Mouse (Mus musculus): ENCODE measurements around the gene Ikzf1. TPM values are rescaled to one million over a fixed set of nuclear protein-coding genes. Genes with fewer than 3 reads are reported as not detected.

Gene Ikzf1
- polyA plus RNA-seq, 1 experiment from 2014 or later: 2.0 TPM

DNA sequence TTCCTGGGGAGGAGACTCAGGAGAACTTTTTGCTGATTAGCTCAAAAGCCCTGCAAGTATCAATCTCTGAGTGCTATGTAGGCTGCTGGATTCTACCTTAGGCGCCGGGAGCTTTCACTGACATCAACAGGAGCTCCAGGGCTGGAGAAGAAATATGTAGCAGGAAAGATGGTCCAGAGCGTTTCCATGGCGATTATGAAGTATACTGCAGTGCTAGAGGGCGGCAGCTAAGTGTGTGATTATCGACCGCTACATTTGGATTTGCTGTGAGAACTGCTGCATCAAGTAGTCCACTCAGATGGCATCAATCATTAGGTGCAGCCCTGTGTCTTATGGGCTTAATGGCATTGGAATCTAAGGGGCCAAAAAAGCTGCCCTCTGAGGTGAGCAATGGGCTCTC is 7.6 kb upstream of the Ikzf1 start:
- no peak overlapping the region for H3K27ac ChIP-seq
- H3K36me3 ChIP-seq: no peaks in the 10 kb centered on the region
- H3K9me3 ChIP-seq: no peaks in the 10 kb centered on the region
- no peaks in the 10 kb centered on the region for H3K27me3 ChIP-seq (ENCODE audit: insufficient read depth, poor library complexity, severe bottlenecking)
- no peak for DNase-seq (ENCODE audit: low spot score)
- no peak overlapping the region for H3K4me3 ChIP-seq
- H3K4me1 ChIP-seq (replicated peaks): no peaks in the 10 kb centered on the region
- 91% methylated on average over 7 of the region's 7 CpGs for WGBS

DNA sequence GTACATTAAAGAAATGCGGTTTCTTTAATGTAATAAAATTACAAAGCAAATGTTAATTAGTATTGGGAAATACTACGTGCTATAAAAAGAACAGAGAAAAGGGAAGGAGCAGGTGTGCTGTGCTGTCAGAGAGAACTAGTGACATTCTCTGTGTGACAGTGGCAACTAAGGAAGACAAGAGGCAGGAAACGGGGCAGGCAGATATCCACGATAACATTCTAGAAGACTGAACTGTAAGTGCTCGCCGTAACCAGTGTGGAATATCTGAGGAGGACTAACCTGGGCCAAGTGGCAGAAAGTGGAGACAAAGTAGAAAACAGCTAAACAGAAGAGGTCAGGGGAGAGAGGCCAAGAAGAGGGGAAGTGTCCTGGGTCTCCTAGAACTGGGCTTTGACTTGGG is 5.8 kb upstream of the Ikzf1 start:
- Histone ChIP-seq H3K36me3 (no peaks in the 10 kb centered on the region), H3K4me1 (replicated peaks) (no peaks in the 10 kb centered on the region), H3K27me3 (ENCODE audit: insufficient read depth, poor library complexity, severe bottlenecking) (peaks cover 17% of the 10 kb centered on the region), H3K4me3 (no peak overlapping the region), H3K27ac (no peak overlapping the region), H3K9me3 (no peaks in the 10 kb centered on the region)
- DNase-seq (ENCODE audit: low spot score): no peak
- 85% methylated on average over 6 of the region's 6 CpGs for WGBS

DNA sequence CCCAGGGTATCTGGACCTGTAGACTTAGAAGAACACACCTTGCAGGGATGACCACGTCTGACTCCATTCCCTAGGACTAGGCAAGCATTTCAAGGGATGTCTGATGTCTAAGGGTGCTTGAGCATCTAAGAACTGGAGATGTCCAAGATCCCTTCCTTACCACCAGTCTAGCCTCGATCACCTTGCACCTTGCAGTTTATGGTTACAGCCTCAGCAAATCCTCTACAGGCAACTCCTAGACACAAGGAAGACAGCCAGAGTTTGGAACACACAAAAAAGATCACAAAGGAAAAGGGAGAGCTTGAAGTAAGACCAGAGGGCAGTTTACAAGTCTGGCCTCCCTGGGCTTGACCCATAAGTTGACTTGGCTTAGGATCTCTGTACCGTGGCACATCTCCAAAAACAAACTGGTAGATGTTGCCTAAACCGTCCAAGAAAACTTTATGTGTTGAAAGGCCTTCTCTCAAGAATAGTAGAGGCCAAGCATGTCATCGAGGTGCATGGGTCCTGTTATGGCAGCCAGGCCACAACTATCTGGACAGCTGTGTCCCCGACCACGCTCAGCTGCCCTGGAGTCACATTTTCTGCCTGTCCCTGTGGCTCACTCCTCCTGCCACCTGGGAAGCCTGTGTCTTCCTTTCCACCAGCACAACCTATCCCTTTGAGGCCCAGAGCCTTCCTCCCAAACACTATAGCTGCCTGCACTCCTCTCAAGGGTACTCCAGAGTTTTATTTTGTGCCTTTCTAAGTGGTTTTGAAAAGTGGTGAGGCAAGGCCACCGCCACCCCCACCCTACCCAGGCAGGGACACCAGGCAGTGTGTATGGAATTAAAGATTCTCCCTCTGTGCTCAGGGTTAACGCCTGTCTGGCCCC is 510 bp upstream of the Ikzf1 start:
- peak overlapping the region; percentile 76; the same call in 1 of the 2 replicates for H3K4me3 ChIP-seq

DNA sequence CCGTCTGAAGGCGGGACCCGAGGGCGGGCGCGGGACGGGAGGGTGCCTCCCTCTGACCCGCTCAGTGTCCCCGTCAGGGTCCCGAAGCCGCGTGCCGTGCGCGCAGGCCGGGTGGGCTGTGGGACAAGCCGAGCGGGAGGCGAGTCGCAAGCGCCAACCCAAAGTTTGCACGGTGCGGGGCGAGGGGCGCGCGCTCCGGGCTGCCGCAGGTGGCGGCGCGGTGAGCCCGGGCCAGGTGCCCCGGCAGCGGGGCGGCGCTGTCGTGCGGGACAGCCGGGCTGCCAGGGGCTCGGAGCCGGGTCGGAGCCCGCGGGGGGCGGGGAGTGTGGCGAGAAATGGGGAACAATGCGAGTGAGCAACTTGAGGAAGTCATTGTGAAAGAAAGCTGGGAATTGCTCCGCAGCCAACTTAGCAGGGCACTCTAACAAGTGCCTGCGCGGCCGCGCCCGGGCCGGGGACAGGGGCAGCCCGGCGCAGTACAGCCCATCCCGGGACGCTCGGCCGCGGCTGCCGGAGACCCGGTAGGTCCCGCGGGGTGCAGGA is 1.1 kb downstream of the Ikzf1 start:
- Histone ChIP-seq H3K9me3 (no peaks in the 10 kb centered on the region), H3K27ac (peak overlapping the region; percentile 83), H3K36me3 (no peaks in the 10 kb centered on the region), H3K4me3 (peak overlapping the region; percentile 76), H3K4me1 (replicated peaks) (peaks cover 22% of the 10 kb centered on the region), H3K27me3 (ENCODE audit: insufficient read depth, poor library complexity, severe bottlenecking) (peaks cover 62% of the 10 kb centered on the region)
- under 1% methylated on average over 66 of the region's 66 CpGs for WGBS
- peak; percentile 61 for DNase-seq (ENCODE audit: low spot score)

More for the DNA sequence above, 510 bp upstream of the Ikzf1 start:
- no peaks in the 10 kb centered on the region for H3K36me3 ChIP-seq
- 68% methylated on average over 9 of the region's 9 CpGs for WGBS
- H3K27me3 ChIP-seq (ENCODE audit: insufficient read depth, poor library complexity, severe bottlenecking): peaks cover 57% of the 10 kb centered on the region
- peak; percentile 7 for DNase-seq (ENCODE audit: low spot score)
- H3K9me3 ChIP-seq: no peaks in the 10 kb centered on the region
- peaks cover 22% of the 10 kb centered on the region for H3K4me1 ChIP-seq (replicated peaks)
- no peak overlapping the region for H3K27ac ChIP-seq

DNA sequence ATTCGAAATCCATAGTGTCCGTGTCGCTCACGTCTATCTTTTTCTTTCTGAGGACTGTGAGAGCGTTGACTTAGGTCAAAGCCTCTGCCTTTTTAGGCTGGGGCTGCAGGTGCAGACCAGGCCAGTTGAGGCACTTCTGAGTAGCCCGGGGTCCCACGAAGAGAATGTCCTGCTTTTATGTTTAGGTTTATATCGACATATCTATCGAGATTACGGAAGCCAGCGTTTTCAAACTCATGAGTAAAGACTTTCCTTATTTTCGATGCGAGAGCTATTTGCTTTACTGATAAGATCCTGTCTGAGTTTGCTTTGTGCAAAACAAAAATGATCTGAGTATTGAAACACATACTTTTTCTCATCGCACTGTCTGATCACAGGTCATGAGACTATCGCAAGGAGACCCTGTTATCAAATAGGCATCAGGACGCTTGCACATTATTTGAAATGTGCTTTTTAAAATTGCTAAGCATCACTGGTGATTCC is 1.8 kb downstream of the Ikzf1 start:
- H3K4me1 ChIP-seq (replicated peaks): peaks cover 22% of the 10 kb centered on the region
- peak overlapping the region; percentile 76 for H3K4me3 ChIP-seq
- H3K27me3 ChIP-seq (ENCODE audit: insufficient read depth, poor library complexity, severe bottlenecking): peaks cover 62% of the 10 kb centered on the region
- 15% methylated on average over 16 of the region's 16 CpGs for WGBS
- H3K36me3 ChIP-seq: no peaks in the 10 kb centered on the region
- peak; percentile 18 for DNase-seq (ENCODE audit: low spot score)
- no peaks in the 10 kb centered on the region for H3K9me3 ChIP-seq
- H3K27ac ChIP-seq: peak overlapping the region; percentile 83

DNA sequence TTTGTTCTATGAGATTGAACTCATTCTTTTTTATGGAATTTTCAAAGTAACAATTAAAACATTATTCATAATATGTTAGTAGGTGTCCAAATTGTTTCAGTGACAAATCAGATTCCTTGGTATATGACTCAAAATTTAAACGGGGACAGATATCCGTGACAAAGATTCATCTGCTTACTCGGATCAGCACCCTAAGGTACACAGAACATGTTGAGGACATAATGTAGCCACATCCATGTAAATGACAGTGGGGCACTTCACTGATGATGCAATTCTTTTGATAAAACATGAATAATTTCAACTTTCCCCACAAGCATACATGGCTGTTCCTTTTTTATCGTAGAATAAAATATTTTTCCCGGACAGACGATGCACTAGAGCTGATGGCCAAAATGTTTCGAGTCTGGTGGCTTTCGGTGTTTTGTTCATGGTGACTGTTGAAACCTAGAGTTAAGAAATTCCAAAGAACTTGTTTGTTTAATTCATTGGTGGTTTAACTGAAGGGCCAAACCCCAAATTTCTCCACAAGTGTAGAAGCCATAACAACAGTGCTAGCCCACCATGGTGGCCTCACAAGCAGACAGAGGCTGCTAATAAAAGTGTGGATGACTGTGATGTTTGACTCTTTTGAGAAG is 2.9 kb downstream of the Ikzf1 start:
- Histone ChIP-seq H3K9me3 (no peaks in the 10 kb centered on the region), H3K4me1 (replicated peaks) (peaks cover 22% of the 10 kb centered on the region), H3K4me3 (no peak overlapping the region), H3K36me3 (no peaks in the 10 kb centered on the region), H3K27ac (no peak overlapping the region), H3K27me3 (ENCODE audit: insufficient read depth, poor library complexity, severe bottlenecking) (peaks cover 59% of the 10 kb centered on the region)
- WGBS: 94% methylated on average over 8 of the region's 8 CpGs
- no peak for DNase-seq (ENCODE audit: low spot score)

DNA sequence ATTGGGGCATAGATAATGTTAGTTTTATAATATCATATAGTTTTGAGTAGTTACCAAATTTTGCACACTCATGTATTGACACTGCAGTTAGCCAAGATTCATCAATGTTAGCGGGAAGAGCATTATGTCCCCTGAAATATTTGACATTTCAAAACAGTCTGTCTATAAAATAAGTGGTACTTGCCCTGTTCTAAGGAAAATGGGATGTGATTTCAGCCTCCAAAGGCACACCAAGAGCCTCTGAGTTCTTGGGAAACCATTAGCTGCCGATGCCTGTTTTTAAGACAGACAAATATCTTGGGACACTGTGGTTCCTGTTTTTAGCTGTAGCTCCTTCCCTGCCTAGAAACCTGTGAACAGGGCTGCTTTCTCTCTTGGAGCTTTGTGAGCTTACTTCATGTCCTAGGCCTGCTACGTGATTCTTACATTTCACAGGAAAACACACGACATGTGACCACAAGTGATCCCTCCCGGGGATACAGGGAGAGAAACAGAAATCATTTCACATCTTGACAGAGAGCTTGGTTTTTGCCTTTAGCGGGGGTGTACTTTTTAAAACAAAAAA is 4.0 kb downstream of the Ikzf1 start:
- Histone ChIP-seq H3K4me3 (no peak overlapping the region), H3K9me3 (no peaks in the 10 kb centered on the region), H3K27ac (no peak overlapping the region), H3K4me1 (replicated peaks) (peaks cover 22% of the 10 kb centered on the region), H3K36me3 (no peaks in the 10 kb centered on the region), H3K27me3 (ENCODE audit: insufficient read depth, poor library complexity, severe bottlenecking) (peaks cover 47% of the 10 kb centered on the region)
- 79% methylated on average over 6 of the region's 6 CpGs for WGBS
- DNase-seq (ENCODE audit: low spot score): no peak

DNA sequence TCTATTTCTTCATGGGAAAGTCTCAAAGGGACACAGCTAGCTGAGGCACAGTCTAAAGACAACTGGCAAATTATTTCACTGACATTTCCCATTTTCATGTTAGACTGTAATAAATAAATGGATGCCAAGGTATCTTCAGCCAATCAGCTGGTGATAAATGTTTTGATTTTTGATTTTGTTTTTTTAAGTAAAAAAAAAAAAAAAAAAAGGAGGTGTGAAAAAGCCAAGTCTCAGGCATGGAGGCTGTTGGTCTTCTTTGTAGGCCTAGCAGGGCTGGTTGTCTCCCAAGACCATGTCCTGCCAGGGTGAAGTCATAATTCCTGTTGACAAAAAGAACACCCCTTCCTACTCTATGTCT is 4.9 kb downstream of the Ikzf1 start:
- no peak overlapping the region for H3K4me3 ChIP-seq
- no peak overlapping the region for H3K27ac ChIP-seq
- H3K36me3 ChIP-seq: no peaks in the 10 kb centered on the region
- peaks cover 22% of the 10 kb centered on the region for H3K4me1 ChIP-seq (replicated peaks)
- no peaks in the 10 kb centered on the region for H3K9me3 ChIP-seq
- H3K27me3 ChIP-seq (ENCODE audit: insufficient read depth, poor library complexity, severe bottlenecking): peaks cover 39% of the 10 kb centered on the region
- DNase-seq (ENCODE audit: low spot score): no peak

DNA sequence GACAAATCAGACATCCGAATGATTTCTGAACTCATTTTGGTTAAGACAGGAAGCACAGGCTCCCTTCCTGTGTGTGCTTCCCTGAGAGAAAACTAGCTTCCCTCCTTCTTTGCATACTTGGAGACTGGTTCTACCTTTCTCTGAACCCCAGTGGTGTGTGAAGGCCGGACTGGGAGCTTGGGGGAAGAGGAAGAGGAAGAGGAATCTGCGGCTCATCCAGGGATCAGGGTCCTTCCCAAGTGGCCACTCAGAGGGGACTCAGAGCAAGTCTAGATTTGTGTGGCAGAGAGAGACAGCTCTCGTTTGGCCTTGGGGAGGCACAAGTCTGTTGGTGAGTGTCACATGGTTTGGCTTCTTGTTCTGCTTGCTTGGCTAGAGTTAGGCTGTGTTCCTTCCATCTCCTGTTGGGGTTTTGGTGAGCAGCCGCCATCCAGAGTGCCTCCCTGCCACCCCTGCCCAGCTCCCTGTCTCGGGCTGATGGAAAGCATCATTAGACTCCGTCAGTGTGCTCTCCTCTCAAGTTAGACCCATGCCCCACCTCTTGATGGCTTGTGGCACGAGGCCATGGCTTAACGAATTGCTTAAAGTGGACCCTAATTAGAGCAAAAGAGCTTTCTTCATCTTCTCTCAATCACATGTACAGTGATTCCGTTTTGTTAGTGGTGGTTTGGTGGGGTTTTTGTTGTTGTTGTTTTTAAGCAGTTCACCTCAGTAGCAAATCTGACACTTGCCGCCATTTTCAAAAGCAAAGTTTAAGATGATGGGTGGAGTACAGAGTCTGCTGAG is 5.4 kb downstream of the Ikzf1 start:
- Histone ChIP-seq H3K4me3 (no peak overlapping the region), H3K27ac (no peak overlapping the region), H3K9me3 (no peaks in the 10 kb centered on the region), H3K27me3 (ENCODE audit: insufficient read depth, poor library complexity, severe bottlenecking) (peaks cover 33% of the 10 kb centered on the region), H3K4me1 (replicated peaks) (peaks cover 16% of the 10 kb centered on the region), H3K36me3 (no peaks in the 10 kb centered on the region)
- WGBS: 83% methylated on average over 11 of the region's 11 CpGs
- DNase-seq (ENCODE audit: low spot score): no peak

DNA sequence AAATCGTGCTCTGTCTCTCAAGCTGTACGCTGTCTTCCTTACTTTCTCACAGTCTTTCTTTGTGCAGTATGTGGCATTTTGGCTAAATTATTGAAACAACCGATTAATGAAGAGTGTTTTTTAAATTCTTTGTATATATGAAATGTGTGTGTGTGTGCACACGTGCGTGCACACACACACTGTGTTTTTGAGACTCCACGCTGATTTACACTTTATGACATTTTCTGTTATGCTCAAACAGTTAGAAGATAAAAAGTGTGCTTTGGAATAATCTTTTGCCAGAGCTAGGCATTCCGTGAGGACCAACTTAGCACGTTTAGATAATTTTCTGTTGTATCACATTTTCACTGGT is 6.0 kb downstream of the Ikzf1 start:
- no peak overlapping the region for H3K27ac ChIP-seq
- H3K27me3 ChIP-seq (ENCODE audit: insufficient read depth, poor library complexity, severe bottlenecking): peaks cover 29% of the 10 kb centered on the region
- H3K4me3 ChIP-seq: no peak overlapping the region
- WGBS: 95% methylated on average over 8 of the region's 8 CpGs
- no peaks in the 10 kb centered on the region for H3K9me3 ChIP-seq
- DNase-seq (ENCODE audit: low spot score): no peak
- H3K4me1 ChIP-seq (replicated peaks): peaks cover 12% of the 10 kb centered on the region
- H3K36me3 ChIP-seq: no peaks in the 10 kb centered on the region

DNA sequence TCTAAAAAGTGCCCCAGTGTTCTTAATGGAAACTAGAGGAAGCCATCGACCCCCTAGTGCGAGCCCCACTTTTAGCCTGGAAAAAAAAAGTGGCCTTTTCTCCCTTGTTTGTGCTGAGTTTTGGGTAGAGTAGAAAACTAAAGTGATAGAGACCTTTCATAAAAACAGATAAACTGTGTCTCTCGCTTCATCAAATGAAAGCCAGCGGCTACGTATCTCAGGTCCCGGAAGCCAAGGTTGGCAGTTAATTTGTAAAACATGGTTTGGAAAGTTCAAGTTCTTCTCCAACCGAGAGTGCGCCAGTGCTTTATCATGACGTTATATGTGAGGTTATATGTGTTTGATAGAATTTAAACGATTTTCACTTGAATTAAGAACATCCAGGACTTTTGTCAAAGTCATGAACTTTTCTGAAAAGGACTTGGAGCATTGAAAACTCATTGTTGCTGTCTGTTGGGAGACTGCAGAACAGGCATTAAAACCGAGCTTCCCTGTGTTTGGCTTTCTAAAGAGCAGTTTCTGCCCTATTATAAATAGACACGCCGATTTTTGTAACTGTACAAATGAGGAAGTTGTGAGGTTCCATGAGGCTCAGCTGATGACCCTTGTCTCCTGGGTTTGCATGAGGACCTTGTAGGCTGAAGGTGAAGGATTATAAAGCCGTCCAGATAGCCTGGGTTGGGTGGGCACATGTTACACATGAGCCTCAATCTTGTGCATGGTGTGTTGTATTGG is 6.7 kb downstream of the Ikzf1 start:
- no peaks in the 10 kb centered on the region for H3K36me3 ChIP-seq

More for the DNA sequence above, 6.7 kb downstream of the Ikzf1 start:
- Histone ChIP-seq H3K27ac (no peak overlapping the region), H3K4me3 (no peak overlapping the region), H3K27me3 (ENCODE audit: insufficient read depth, poor library complexity, severe bottlenecking) (peaks cover 23% of the 10 kb centered on the region), H3K4me1 (replicated peaks) (peaks cover 6% of the 10 kb centered on the region; the same call in 1 of the 2 replicates), H3K9me3 (no peaks in the 10 kb centered on the region)
- no peak for DNase-seq (ENCODE audit: low spot score)
- WGBS: 92% methylated on average over 14 of the region's 14 CpGs
